17 mouse cellular contexts compared by ENCODE assay signal in the genomic region with DNA sequence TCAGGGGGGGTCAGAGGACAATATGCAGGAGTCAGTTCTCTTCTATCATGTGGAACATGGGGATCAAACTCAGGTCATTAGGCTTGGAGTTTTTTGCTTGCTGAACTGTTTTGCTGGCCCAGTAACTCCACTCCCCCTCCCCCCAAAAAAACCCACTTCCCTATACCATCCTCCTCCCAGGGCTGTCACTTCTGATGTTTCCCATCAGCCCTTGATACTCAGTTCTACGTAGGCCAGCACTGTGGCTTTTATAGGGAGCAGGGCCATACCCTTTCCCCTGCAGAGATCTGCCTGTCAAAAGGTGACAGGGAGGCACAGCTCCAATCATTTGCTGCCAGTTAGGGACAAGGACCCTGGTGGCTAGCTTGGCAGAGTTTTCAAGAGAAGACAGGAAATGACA. TPM values are rescaled to one million over a fixed set of nuclear protein-coding genes. Genes with fewer than 3 reads are reported as not detected.
A peak's percentile ranks its signal among the peaks of the same experiment; 100 is the strongest.
DNase-seq lines count a peak whose midpoint lies in the region; ATAC-seq and TF ChIP-seq lines count a peak whose summit lies in the region.
"Had no signal": no experiment of that assay in that cellular context is flagged by ENCODE, and none has a peak within 500 bp of the region (broad histone marks: within the 10 kb centered on the region; RNA-seq: fewer than 3 reads in every experiment).

No protein-coding gene starts in this region.

- no peak overlapping the region for H3K4me2 ChIP-seq in liver, postnatal 0 days (ENCODE audit: low read depth, low read length)
- H3K4me2 ChIP-seq in liver, embryonic 12.5 days, result no peak overlapping the region
- H3K4me2 ChIP-seq in stomach, postnatal 0 days (replicated peaks; ENCODE audit: low read depth), result no peak overlapping the region
- H3K4me2 ChIP-seq: hindbrain, embryonic 12.5 days; intestine, embryonic 15.5 days had no signal

- no peaks in the 10 kb centered on the region for H3K27me3 ChIP-seq in liver, postnatal 0 days (ENCODE audit: insufficient read depth, low read length)
- peaks cover 15% of the 10 kb centered on the region; the same call in 1 of the 2 replicates for H3K27me3 ChIP-seq in liver, embryonic 12.5 days (replicated peaks)
- H3K27me3 ChIP-seq in stomach, postnatal 0 days (ENCODE audit: control insufficient read depth, insufficient read depth, low read length), result no peaks in the 10 kb centered on the region
- H3K27me3 ChIP-seq: intestine, embryonic 15.5 days had no signal

- H3K36me3 ChIP-seq in liver, postnatal 0 days (replicated peaks; ENCODE audit: insufficient read depth, low read length), result no peaks in the 10 kb centered on the region
- no peaks in the 10 kb centered on the region for H3K36me3 ChIP-seq in liver, embryonic 12.5 days
- H3K36me3 ChIP-seq in stomach, postnatal 0 days (ENCODE audit: control insufficient read depth, insufficient read depth, low read length), result no peaks in the 10 kb centered on the region
- H3K36me3 ChIP-seq: hindbrain, embryonic 12.5 days; intestine, embryonic 15.5 days had no signal

- ATAC-seq in liver, postnatal 0 days, result no peak
- ATAC-seq in liver, embryonic 12.5 days, result no peak
- ATAC-seq in common myeloid progenitor, adult 5-6 weeks (replicated peaks; ENCODE audit: low read depth, poor library complexity, severe bottlenecking), result peak; percentile 76
- peak; percentile 38; the same call in 1 of the 2 replicates for ATAC-seq in megakaryocyte-erythroid progenitor cell, adult 5-6 weeks (replicated peaks; ENCODE audit: low FRiP score, low TSS enrichment, poor library complexity, severe bottlenecking)
- no peak for ATAC-seq in stomach, postnatal 0 days (ENCODE audit: low FRiP score, low TSS enrichment)
- ATAC-seq: forebrain, embryonic 16.5 days; intestine, embryonic 15.5 days had no signal

- 30% methylated on average over 1 of the region's 1 CpGs for WGBS in liver, postnatal 0 days (ENCODE audit: insufficient replicate concordance)
- WGBS in liver, embryonic 12.5 days (ENCODE audit: insufficient replicate concordance), result 28% methylated on average over 1 of the region's 1 CpGs
- WGBS in stomach, postnatal 0 days, result 46% methylated on average over 1 of the region's 1 CpGs

- peaks cover 17% of the 10 kb centered on the region for H3K4me1 ChIP-seq in liver, postnatal 0 days (ENCODE audit: insufficient read depth)
- H3K4me1 ChIP-seq in liver, embryonic 12.5 days, result peaks cover 3% of the 10 kb centered on the region; the same call in 1 of the 2 replicates
- 0 out of 2 replicates have a peak, but pooled peaks cover 5% of the 10 kb centered on the region for H3K4me1 ChIP-seq in stomach, postnatal 0 days (replicated peaks; ENCODE audit: control insufficient read depth, insufficient read depth)

- H3K9ac ChIP-seq in liver, postnatal 0 days (replicated peaks), result no peak overlapping the region
- no peak overlapping the region for H3K9ac ChIP-seq in liver, embryonic 12.5 days
- H3K9ac ChIP-seq in stomach, postnatal 0 days (ENCODE audit: low read length), result no peak overlapping the region
- H3K9ac ChIP-seq: hindbrain, embryonic 12.5 days; intestine, embryonic 15.5 days had no signal

- no peak for TF ChIP-seq CTCF in liver, postnatal 0 days (IDR thresholded peaks at IDR 0.05; ENCODE audit: low read depth)
- no peak for TF ChIP-seq CTCF in stomach, postnatal 0 days (IDR thresholded peaks at IDR 0.05; ENCODE audit: low read depth)

- no peak for DNase-seq in liver, postnatal 0 days
- DNase-seq in B cell, adult 2 months, result peak; percentile 68 to 74
- no peak for DNase-seq in stomach, postnatal 0 days (ENCODE audit: low spot score)
- DNase-seq in layer of hippocampus, postnatal 10 days (ENCODE audit: low spot score in 2 of 2), result no peak
- no peak for DNase-seq in kidney, adult 8-10 months
- DNase-seq: cerebellum, postnatal 25 days; gastrocnemius, adult 2 months; liver; lung, adult 2 months; thymus, postnatal 14 days had no signal

- H3K9me3 ChIP-seq in liver, postnatal 0 days (ENCODE audit: low read length), result no peaks in the 10 kb centered on the region
- H3K9me3 ChIP-seq in liver, embryonic 12.5 days (replicated peaks), result no peaks in the 10 kb centered on the region
- H3K9me3 ChIP-seq in stomach, postnatal 0 days (ENCODE audit: control insufficient read depth, low read length), result no peaks in the 10 kb centered on the region
- H3K9me3 ChIP-seq: hindbrain, embryonic 12.5 days; intestine, embryonic 15.5 days had no signal

- no peak for TF ChIP-seq EP300 in liver, postnatal 0 days (IDR thresholded peaks at IDR 0.05; ENCODE audit: low read depth)
- no peak for TF ChIP-seq EP300 in stomach, postnatal 0 days (optimal IDR thresholded peaks at IDR 0.05)

- H3K4me3 ChIP-seq in liver, postnatal 0 days (ENCODE audit: low read depth, low read length), result no peak overlapping the region
- no peak overlapping the region for H3K4me3 ChIP-seq in liver, embryonic 12.5 days
- H3K4me3 ChIP-seq in stomach, postnatal 0 days (ENCODE audit: low read depth, low read length), result no peak overlapping the region
- H3K4me3 ChIP-seq: gastrocnemius, adult 2 months; hindbrain, embryonic 12.5 days; intestine, embryonic 15.5 days had no signal

- peak overlapping the region; percentile 65 for H3K27ac ChIP-seq in liver, postnatal 0 days (ENCODE audit: low read depth)
- H3K27ac ChIP-seq in liver, embryonic 12.5 days, result no peak overlapping the region
- H3K27ac ChIP-seq in stomach, postnatal 0 days (replicated peaks), result no peak overlapping the region
- H3K27ac ChIP-seq: gastrocnemius, adult 2 months; hindbrain, embryonic 12.5 days; intestine, embryonic 15.5 days; kidney, postnatal 0 days had no signal

RNA-seq across cellular contexts. Expression of a gene that starts 5.6 kb away (rescaled TPM):
- polyA plus RNA-seq in liver, postnatal 0 days (2015; fragmentation: Nextera tagmentation; extraction: Ambion mirVana), result 5.5 and 6.1 TPM in 2 replicates
- polyA plus RNA-seq in liver, embryonic 12.5 days (2016; fragmentation: Nextera tagmentation; extraction: Ambion mirVana), result 5.7 and 5.9 TPM in 2 replicates
- 17.2 and 20.0 TPM in 2 replicates for total RNA-seq in common myeloid progenitor, adult 5-6 weeks (2017)
- 5.6 and 7.1 TPM in 2 replicates for total RNA-seq in megakaryocyte-erythroid progenitor cell, adult 5-6 weeks (2014; fragmentation: Nextera tagmentation)
- 3.5 and 6.1 TPM in 2 replicates for total RNA-seq in megakaryocyte-erythroid progenitor cell, adult 5-6 weeks (2017)
- polyA plus RNA-seq in stomach, postnatal 0 days (2015; fragmentation: Nextera tagmentation; extraction: Ambion mirVana), result 4.6 and 5.2 TPM in 2 replicates
- 10 to 100 TPM; 38.8 to 41.0 TPM for total RNA-seq in layer of hippocampus, postnatal 10 days (2021)

RNA-seq across cellular contexts. Expression of a gene that starts 22.8 kb away (rescaled TPM):
- 6.0 and 6.4 TPM in 2 replicates for polyA plus RNA-seq in liver, postnatal 0 days (2015; fragmentation: Nextera tagmentation; extraction: Ambion mirVana)
- 8.8 and 9.2 TPM in 2 replicates for polyA plus RNA-seq in liver, embryonic 12.5 days (2016; fragmentation: Nextera tagmentation; extraction: Ambion mirVana)
- 15.7 and 21.4 TPM in 2 replicates for total RNA-seq in common myeloid progenitor, adult 5-6 weeks (2017)
- 13.0 and 13.7 TPM in 2 replicates for total RNA-seq in megakaryocyte-erythroid progenitor cell, adult 5-6 weeks (2014; fragmentation: Nextera tagmentation)
- 12.5 and 13.5 TPM in 2 replicates for total RNA-seq in megakaryocyte-erythroid progenitor cell, adult 5-6 weeks (2017)
- 8.7 TPM in 2 replicates for polyA plus RNA-seq in stomach, postnatal 0 days (2015; fragmentation: Nextera tagmentation; extraction: Ambion mirVana)
- total RNA-seq in layer of hippocampus, postnatal 10 days (2021), result 10 to 100 TPM; 25.1 to 25.2 TPM

Comparison
In these comparisons a context has a peak if more than half of its experiments do, and no peak if none do; other contexts are left out.
1. ATAC-seq: peak in common myeloid progenitor, adult 5-6 weeks (single experiment) and megakaryocyte-erythroid progenitor cell, adult 5-6 weeks (single experiment); none in liver, postnatal 0 days (single experiment), liver, embryonic 12.5 days (single experiment) and stomach, postnatal 0 days (single experiment).
2. DNase-seq: peak in B cell, adult 2 months (2 of 2); none in liver, postnatal 0 days (single experiment), stomach, postnatal 0 days (single experiment), layer of hippocampus, postnatal 10 days (0 of 2) and kidney, adult 8-10 months (0 of 2).